Mouse (Mus musculus) ES-E14 (cell line): ENCODE data around the gene 3300002I08Rik. TPM values are rescaled to one million over a fixed set of nuclear protein-coding genes. Genes with fewer than 3 reads are reported as not detected.
"Not testable (repeated sequence)": the region's sequence is repeated elsewhere in the genome, so short reads cannot be mapped to it uniquely, and the experiment has no call there.

Source experiments
- DNase-seq: peaks from one replicate; pipeline ENCODE4 v3.0.0-alpha.2; 2013; ENCODE audit warnings: low read depth, low spot score
- H3K27ac ChIP-seq: 2 replicates; pipeline ENCODE4 v1.5.1; 2012; ENCODE audit warnings: low read depth, mild to moderate bottlenecking, low read length, moderate library complexity, mixed read lengths; ENCODE audit not compliant: poor library complexity, insufficient read depth, severe bottlenecking
- H3K36me3 ChIP-seq: 2 replicates; pipeline ENCODE4 v1.6.1; 2012; ENCODE audit warnings: mild to moderate bottlenecking, low read length, moderate library complexity, mixed read lengths; ENCODE audit not compliant: control insufficient read depth, poor library complexity, insufficient read depth, severe bottlenecking
- H3K4me1 ChIP-seq, 2 experiments: fragments of 150-350 bp in 1 of 2; sonication (generic) in 1 of 2; 2 replicates each; pipeline ENCODE4 v1.6.1; 2012; ENCODE audit warnings: low read length in 2 of 2, mild to moderate bottlenecking in 1 of 2, mixed read lengths in 1 of 2; ENCODE audit not compliant: control insufficient read depth in 2 of 2, insufficient read depth in 2 of 2, poor library complexity in 1 of 2
- H3K4me3 ChIP-seq, 2 experiments: fragments of 150-350 bp in 1 of 2; sonication (generic) in 1 of 2; 2 replicates each; pipeline ENCODE4 v1.5.1; 2012; ENCODE audit warnings: low read length in 2 of 2, low read depth in 1 of 2, mild to moderate bottlenecking in 1 of 2, mixed read lengths in 1 of 2; ENCODE audit not compliant: insufficient read depth in 1 of 2, poor library complexity in 1 of 2, severe bottlenecking in 1 of 2
- H3K9ac ChIP-seq: 2 replicates; pipeline ENCODE4 v1.6.1; 2012; ENCODE audit warnings: low read depth, mild to moderate bottlenecking, low read length, mixed read lengths; ENCODE audit not compliant: poor library complexity, insufficient read depth, severe bottlenecking
- H3K9me3 ChIP-seq: fragments of 150-350 bp; sonication (generic); 2 replicates; pipeline ENCODE4 v1.6.1; 2012; ENCODE audit warnings: low read depth, mild to moderate bottlenecking, low read length; ENCODE audit not compliant: control insufficient read depth, insufficient read depth
- CHD2 ChIP-seq: IDR thresholded peaks from 2 replicates; pipeline ENCODE4 v1.6.1; 2014; ENCODE audit warnings: mild to moderate bottlenecking, low read depth, low read length, inconsistent platforms
- HCFC1 ChIP-seq: IDR thresholded peaks from 2 replicates; pipeline ENCODE4 v1.6.1; 2012; ENCODE audit warnings: low read length, inconsistent platforms, borderline replicate concordance; ENCODE audit not compliant: insufficient read depth
- MAFK ChIP-seq: IDR thresholded peaks from 2 replicates; pipeline ENCODE4 v1.6.1; 2014; ENCODE audit warnings: mild to moderate bottlenecking, low read depth, low read length, inconsistent platforms; ENCODE audit not compliant: insufficient read depth
- ZC3H11A ChIP-seq: IDR thresholded peaks from 2 replicates; pipeline ENCODE4 v1.6.1; 2012; ENCODE audit warnings: low read depth, mild to moderate bottlenecking, inconsistent platforms, low read length, borderline replicate concordance
- ZNF384 ChIP-seq: IDR thresholded peaks from 2 replicates; pipeline ENCODE4 v1.6.1; 2012; ENCODE audit warnings: low read depth, low read length, inconsistent platforms
- in situ Hi-C, 2 experiments: fragments of 600-800 bp; cut with MboI; formaldehyde crosslinking; loops; one replicate each; pipeline ENCODE4 v1.15.1; 2025; ENCODE audit warnings: low sequenced_read_pairs in 2 of 2, inconsistent platforms in 1 of 2; ENCODE audit not compliant: unreplicated experiment in 2 of 2
- total RNA-seq: library from RNA; depleted of rRNA; stranded (reverse); fragments of 300-350 nt; gene quantifications from 2 replicates; pipeline ENCODE4 v1.2.3, GENCODE M21; 2012

Gene 3300002I08Rik
- total RNA-seq, 1 experiment: 10.1 TPM

GRCm38 (mm10) chr2:150323402-150323801 lies 39.2 kb downstream of the 3300002I08Rik start, which contains the start of gene Gm10130:
Gene Gm10130 (plus strand): TSS chr2:150323702.
- Histone ChIP-seq H3K4me3 (no peak within 1 kb of the TSS), H3K9me3 (no peaks in the 10 kb centered on the region), H3K9ac (no peak within 1 kb of the TSS), H3K27ac (no peak within 1 kb of the TSS), H3K36me3 (peaks cover 3% of the 10 kb centered on the region; the same call in 1 of the 2 replicates), H3K4me1 (peaks cover 0 to 3% of the 10 kb centered on the region in 2 experiments; a peak in 1 of 4 replicates)
- no peak for TF ChIP-seq HCFC1
- no peak for TF ChIP-seq ZNF384
- no peak for TF ChIP-seq ZC3H11A
- TF ChIP-seq CHD2: no peak
- TF ChIP-seq MAFK: no peak
- DNase-seq: no peak
- in situ Hi-C loops: no loop called here

- Histone ChIP-seq H3K9ac (no peak overlapping the region), H3K4me1 (peaks cover 3 to 4% of the 10 kb centered on the region in 2 experiments; a peak in 2 of 4 replicates), H3K36me3 (peaks cover 12% of the 10 kb centered on the region), H3K4me3 (no peak overlapping the region), H3K9me3 (no peaks in the 10 kb centered on the region), H3K27ac (no peak overlapping the region)
- TF ChIP-seq CHD2 (no peak), HCFC1 (no peak), MAFK (no peak), ZC3H11A (no peak), ZNF384 (no peak)
- DNase-seq: no peak
- in situ Hi-C loops: no loop called here
These were observed 43.6 kb downstream of the 3300002I08Rik start for GRCm38 (mm10) chr2:150318973-150319372.

DNA sequence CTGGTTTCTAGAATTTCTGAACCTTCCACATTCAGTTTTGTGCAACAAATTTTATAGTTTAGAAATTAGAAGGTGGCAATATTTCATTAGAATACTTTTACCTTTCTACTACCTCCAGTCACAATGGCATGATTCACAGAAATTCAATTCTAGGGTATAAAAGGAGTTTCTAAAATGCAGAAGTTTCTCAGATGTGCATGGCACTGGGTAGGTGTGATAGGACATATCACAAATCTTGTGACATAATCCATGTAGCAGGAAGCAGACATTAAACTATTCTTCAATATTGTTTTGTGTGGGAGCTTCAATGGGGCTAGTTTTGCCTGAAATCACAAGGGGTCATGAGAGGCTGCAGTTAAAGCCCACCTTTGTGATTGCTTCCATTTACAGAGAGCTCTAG lies 46.4 kb downstream of the 3300002I08Rik start:
- peaks cover 3 to 4% of the 10 kb centered on the region in 2 experiments; a peak in 2 of 4 replicates for H3K4me1 ChIP-seq
- no peak overlapping the region for H3K4me3 ChIP-seq
- no peak overlapping the region for H3K27ac ChIP-seq
- peaks cover 12% of the 10 kb centered on the region for H3K36me3 ChIP-seq
- no peak for DNase-seq
- TF ChIP-seq CHD2 (no peak), ZC3H11A (no peak), HCFC1 (no peak), MAFK (no peak), ZNF384 (no peak)
- in situ Hi-C loops: no loop called here
- no peak overlapping the region for H3K9ac ChIP-seq
- H3K9me3 ChIP-seq: no peaks in the 10 kb centered on the region

- H3K4me1 ChIP-seq, H3K36me3 ChIP-seq, in situ Hi-C loops, H3K9me3 ChIP-seq: not testable (repeated sequence)
- TF ChIP-seq HCFC1 (peak; percentile 43), CHD2 (peak; percentile 66; the same call in 1 of the 2 replicates)
- DNase-seq: peak; percentile 94
- peak overlapping the region; percentile 79 for H3K27ac ChIP-seq
- H3K9ac ChIP-seq: peak overlapping the region; percentile 91
- H3K4me3 ChIP-seq: peak overlapping the region; percentile 86 to 92
These were observed 51.3 kb downstream of the 3300002I08Rik start for GRCm38 (mm10) chr2:150310952-150311884.
